Mouse (Mus musculus) layer of hippocampus, postnatal 14 days (tissue): ENCODE measurements around the gene Cdc42bpa. TPM values are rescaled to one million over a fixed set of nuclear protein-coding genes. Genes with fewer than 3 reads are reported as not detected.

Experiments used
- DNase-seq, 2 experiments: peaks; one replicate each; pipeline ENCODE4 v3.0.0; 2021 to 2022; ENCODE audit warnings: low spot score in 2 of 2, mixed read lengths in 1 of 2
- total RNA-seq, 2 experiments: library from RNA; stranded (reverse); gene quantifications; 2 replicates each; pipeline ENCODE4 v1.2.3; 2021

Gene Cdc42bpa
- total RNA-seq, 2 experiments from 2014 or later = 214 to 233 TPM

DNA sequence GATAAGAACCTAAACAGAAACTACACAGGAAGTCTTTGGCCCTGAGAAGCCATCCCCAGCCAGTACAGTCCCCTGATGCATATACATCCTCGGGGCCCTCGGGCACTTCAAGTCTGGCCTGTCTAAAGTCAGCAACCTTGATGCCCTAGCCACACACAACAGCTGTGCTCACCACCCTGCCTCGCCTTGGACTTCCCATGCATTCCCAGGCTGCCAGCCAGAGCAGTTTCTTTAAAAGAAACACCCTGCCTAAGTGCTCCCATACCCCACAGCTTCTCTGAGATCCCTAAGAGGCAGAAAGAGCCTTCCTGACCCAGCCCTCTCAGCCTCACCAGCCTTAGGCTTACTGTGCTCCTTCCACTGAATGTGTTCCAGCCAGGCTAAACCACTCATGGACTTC lies 226.1 kb downstream of the Cdc42bpa start:
- no peak for DNase-seq

DNA sequence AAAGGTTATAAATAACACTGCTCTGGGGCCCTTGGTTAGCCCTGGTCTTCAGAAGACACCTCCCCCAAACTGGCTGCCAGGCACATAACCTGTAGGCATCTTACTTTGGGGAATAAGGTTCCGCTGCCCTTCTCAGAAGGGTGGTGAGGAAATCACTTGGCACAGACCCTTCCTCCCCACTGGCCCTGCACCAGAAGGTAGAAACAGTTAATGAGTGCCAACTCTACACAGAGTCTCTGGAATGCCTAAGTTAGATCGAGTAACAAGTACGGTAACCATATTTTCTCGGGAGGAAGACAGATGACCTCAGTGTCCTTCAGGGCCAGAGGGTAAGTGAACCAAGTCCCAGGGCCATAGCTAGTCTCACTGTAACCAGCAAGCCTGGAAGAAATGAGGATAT lies 228.7 kb downstream of the Cdc42bpa start:
- no peak for DNase-seq

DNA sequence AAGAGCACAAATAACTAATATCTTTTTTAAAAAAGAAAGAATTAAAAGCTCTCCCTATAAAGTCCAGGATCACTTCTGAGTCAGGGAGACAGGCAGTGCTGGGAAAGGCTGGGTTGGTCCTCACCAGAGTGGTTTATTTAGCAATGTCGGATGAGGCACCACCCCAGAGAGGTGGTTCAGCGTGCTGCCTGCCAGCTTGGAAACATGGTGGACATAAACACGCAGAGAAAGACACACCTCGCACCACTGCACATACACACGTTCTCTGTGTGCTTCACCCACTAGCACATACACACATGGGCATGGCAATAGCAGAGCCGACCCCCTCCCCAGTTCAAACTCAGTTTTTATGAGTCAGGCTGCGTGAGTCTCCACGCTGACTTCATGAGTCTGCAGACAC lies 230.8 kb downstream of the Cdc42bpa start:
- no peak for DNase-seq

DNA sequence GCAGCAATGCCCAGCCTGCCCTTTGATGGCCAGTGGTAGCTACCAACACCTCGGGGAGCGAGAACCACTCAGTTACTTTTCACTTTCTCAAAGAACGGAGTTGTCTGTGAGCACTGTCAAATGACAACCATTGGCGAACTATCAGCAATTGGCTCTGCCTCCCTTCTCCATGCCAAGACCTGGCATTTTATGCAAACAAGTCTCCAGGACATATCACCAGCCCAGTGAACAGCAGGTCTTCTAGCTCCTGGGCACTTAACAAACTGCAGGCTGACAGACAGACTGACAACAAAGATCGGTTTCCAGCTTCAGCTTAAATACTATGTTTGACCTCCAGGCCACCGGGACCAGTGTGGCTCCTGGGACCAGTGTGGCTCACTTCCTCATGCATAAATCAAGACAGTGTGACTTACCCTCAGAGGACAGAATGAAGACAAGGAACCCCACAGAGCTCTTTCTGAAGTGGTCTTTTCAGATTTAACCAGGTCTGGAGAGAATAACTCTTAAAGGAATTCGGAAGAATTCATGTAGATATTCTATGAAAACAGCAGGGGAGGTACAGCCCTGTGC lies 231.5 kb downstream of the Cdc42bpa start:
- no peak for DNase-seq

DNA sequence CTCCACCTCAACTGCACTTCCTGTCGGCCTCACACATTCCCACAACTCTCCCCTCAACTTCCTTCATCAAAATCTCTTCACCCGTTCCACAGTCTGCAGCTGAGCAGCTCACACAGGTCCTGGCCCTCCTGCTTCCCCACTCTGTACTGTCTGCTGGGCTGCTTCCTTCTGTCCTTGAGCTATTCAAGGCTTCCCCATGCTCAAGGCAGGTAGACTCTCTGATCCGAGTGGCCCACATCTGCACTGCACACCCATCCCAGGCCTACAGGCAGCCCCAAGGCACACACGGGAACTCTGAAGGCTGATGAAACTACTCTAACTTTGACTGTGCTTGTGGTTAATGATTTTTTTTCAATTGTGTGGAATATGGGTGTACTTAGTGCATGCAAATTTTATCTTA lies 232.6 kb downstream of the Cdc42bpa start:
- no peak for DNase-seq

DNA sequence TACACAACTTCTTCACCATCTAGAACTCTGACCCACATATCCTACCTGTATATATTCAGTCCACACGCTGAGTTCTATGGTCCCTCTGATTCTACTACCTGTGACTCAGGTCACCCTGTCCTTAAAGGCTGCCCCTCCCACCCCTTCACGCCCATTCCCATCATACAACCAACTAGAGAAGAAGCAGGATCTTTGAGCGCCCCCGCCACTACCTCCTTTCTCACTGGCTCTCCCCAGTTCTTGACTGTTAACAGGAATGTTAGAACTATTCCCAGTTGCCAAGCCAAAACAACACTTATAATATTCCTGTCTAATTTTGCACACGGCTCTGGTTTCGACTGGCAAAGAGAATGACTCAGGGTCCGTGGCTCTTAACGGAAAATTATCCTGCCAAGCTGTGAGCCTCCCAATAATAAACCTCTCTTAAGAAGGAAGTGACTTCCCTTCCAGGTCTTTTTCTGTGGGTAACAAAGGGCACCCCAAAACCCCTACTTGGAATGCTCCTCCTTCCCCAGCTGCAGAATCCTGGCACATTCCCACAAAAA lies 233.2 kb downstream of the Cdc42bpa start:
- DNase-seq = no peak

DNA sequence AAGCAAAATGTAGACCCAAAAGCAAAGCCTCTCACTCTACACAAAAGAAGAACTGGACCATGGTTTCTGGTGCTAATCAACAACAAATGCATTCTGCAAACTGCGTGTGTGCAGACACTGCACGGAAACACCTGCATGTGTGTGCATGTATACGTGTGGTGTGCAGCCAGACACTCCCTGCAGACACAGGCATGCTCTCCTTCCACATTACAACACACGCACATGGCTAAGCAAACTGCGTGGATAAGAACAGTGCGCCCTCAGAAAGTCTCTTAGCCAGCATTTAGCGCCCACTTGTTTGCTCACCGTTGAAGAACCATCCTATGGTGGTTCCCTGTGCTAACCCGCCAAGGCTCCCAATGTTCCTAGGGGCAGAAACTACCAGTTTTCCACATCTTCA lies 233.8 kb downstream of the Cdc42bpa start:
- DNase-seq = no peak

DNA sequence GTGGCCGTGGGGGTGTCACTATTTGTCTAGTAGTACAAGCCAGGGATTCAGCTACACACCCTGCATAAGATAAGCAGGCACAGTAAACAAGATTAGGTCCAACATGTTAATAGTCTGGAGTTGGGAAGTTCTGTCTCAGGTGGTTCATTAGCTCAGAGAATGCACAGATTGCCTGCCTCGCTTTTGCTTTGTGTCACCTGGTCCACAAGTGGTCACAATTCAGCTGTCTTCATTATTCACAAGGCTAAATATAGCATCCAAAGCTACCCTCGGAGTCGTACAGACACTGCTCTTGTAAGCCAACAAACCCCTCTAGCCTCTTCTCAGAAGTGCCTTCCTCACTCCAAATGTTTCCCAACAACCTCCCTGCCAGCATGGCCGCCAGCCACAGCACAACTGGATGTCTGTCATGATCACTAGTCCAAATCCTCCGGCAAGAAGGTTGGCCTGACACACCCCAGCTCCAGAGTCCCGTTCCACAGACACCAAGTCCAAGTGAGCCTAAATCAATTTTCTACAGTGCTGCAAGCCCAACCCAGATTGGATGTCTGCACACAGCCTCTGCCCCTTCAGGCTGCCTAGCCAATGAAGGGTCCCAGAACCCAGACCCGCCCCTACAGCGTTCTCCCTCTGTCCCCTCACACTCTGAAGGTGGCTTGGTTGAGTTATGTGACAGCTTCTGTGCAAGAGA lies 234.7 kb downstream of the Cdc42bpa start:
- DNase-seq = peak; percentile 21 to 22

DNA sequence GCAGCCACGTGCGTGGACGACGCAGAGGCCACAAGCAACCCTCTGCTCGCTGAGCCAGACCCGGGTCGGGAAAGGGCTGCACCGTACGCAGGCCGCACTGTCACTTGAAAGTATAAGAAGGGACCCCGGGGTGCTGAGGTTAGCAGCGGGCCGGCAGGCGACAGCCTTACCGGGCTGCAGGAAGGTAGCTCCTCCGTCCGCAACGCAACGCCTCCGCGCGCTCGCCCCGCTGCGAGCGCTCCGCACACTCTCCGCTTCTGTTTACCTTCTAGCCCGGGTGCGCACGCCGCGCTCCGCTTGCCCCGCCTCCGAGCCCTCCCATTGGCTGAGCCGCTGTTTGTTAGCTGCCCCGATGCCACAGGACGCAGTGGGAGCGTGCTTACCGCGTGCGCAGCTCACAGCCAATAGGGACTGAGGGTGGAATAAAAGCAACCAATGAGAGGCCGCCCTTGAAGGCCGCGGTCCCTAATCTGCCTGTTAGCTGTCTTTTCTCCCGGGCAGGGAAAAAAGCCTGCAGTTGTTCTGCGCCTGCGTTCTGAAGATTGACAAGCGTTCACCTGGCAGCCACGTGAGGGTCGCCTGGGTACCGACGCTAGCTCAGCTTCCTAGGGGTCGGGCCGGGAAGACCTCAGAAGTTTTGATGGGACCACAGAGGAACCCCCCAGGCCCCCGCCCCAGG lies 235.6 kb downstream of the Cdc42bpa start:
- peak; percentile 94 to 99 for DNase-seq

DNA sequence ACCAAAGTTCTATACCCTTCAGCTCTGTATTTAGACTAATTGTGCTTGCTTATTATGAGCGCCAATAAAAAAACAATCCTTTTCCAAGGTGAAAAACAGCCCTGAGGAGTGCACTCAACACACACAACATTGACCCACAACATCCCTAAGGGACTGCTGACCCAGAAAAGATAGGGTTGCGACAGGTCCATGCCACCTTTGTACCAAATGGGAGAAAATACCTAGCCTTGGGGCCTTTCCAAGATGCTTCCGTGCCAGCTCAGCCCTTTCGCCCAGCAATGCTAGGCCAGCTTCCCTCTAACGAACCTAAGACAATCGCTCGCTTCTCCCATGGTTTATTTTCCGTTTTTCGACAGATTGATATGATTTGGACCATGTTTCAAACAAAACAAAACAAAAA lies 236.2 kb downstream of the Cdc42bpa start:
- no peak for DNase-seq

DNA sequence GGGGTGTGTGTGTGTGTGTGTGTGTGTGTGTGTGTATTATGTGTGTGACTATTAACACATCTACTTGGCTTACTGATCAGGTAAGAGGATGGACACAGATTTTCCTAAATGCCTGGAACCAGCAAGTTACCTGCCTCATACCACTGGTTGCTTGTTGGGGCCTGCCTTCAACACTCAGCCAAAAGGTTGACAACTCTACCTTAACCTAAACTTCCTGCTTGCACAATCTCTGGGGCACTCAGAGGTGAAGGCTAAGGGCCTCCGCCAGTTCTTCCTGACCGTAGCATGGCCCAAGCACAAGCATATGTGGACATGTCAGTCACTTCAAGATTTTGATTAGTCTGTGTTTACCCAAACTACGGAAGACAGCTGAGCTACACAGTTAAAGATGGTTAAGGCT lies 237.7 kb downstream of the Cdc42bpa start:
- DNase-seq = no peak

DNA sequence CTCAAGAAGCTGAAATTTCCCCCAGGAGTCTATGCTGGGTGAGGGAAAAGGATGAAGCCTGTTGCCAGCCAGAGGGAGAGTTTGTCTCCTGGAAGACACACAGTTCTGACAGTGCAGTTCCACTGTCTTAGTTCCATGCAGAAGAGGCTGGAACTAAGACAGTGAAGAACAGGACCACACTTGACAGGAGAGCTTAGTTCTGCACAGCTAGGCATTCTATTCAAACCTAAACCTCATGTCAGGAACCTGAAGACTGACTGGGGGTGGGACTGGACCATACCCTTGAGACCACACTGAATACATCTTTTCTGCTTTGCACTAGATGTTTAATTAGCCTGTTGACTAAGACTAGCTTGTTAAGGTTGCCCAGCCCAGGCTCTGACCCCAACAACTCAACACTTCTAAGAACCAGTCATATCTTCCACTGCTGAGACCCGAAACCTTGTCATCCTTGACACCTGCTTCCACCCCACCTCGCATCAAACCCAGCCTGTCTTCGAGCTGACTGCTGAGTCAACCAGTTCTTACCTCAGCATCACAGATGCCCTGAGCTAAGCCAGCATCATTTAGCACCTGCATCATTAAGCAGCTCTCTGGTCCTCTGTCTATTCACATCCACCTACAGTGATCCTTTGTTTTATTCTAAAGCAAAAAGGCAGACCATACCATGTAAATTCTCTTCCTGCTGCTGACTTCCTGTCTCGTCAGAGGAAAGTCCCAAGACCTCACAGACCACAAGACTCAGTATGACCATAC lies 238.9 kb downstream of the Cdc42bpa start, which contains the start of gene Coq8a:
Gene Coq8a, minus strand, starts transcription at position 644 of the 756 bp plus-strand sequence.
- DNase-seq = no peak

DNA sequence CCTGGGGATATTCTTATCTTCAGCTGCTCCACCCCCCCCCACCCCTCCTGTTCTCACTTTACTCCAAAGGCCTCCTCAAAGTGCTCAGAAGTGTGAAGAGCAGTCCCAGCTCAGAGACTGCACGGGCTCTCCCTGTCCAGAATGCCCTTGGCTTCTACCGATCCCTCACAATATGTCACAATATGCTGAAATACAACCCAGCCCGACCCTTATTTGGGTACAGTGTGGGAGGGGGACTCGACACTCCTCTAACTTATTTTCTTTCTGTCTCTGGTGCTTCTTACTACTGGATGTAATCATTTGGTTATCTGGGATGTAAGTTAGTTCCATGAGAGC lies 239.4 kb downstream of the Cdc42bpa start:
- DNase-seq = no peak

DNA sequence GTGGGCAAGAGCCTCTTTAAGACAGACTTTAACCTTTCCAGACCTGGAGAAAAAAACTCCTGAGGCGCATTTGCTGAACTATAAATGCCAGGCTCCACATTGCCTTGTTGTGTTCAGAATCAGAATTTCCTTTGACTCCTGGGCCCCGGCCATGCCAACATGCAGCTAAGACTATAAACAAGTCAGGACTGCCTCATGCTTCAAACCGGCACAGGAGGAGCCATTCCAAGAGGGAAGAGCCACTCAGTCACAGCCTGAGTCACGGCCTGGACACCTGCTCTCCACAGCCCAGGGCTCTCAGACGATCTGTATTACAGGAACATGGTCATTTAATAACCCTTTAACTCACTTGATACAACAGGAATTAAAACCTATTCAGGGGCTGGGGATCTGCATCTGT lies 240.4 kb downstream of the Cdc42bpa start:
- DNase-seq = no peak

DNA sequence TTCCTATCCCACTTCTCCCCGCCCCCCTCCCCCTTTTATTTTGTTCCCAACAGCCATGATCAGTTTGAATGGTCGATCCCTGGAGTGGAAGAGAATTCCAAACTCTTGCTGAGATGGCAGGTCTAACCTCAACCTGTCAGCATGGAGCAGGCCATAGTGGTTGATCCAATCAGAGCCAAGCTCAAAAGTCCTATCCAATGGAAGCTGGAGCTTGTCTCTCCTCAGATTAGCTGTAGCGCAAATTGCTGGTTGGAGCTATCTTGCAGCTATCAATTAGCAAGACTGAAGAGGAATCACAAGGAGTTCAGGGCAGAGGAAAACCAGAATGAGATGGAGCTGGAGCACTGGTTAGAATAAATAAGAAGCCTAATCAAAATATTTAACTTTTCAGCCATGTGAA lies 248.1 kb downstream of the Cdc42bpa start:
- no peak for DNase-seq

DNA sequence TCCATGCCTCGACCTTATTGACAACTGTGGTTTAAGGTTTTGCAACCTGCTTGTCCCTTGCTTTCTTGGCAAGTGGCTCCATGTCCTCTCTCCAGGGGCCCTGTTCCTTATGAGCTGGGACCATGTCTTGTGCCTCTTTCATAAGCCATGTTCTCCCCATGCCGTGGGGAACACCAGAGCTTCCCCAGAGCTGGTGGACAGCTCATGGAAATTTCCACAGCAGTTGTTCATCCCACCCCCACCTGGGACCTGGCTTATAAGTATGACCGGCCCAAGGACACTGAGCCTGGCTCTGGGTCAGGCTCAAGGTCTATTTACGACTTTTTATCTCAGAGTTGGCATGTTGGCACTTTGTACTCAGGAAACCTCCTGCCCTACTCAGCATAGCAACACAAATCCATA lies 249.8 kb downstream of the Cdc42bpa start:
- DNase-seq = no peak

DNA sequence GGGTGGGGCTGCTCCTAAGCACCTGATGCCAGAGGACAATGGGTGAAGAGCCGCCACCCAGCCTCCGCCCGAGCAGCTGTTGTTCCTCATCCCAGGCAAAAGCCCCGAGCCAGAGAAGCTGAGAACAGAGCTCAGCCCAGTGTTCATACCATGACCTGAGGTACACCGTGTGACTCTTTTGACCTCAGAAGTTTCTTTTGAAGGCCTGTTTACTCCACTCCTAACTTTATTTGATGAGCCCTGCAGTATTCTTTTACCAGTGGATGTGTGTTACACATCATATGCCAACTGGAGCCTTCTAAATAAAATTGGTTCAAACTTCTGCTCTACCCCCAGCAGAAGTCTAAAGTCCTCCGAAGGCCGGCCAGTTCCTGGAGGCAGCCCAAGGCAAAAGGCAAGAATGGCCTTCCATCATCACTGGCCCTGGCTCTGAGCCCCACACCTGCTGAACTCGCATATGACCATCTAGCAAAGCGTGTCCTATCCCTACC lies 250.6 kb downstream of the Cdc42bpa start:
- DNase-seq = no peak

DNA sequence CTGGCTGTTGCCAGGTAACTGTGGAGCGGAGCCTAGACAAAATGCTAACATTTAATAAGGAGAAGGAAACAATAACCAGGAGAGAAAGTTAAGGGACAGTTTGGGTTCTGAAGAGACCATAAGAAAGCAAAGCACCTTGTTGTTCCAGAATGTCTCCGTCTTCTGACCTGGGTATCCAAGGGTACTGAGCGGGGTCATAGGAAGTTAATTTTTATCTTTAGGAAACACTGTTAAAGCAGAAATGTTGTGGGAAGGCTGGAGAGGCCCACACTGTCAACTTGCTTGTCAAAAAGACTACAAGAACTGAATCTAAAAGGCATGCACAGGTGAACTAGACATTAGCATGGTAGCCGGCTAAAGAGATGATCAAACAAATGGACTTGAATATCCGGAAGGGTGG lies 252.6 kb downstream of the Cdc42bpa start:
- no peak for DNase-seq

DNA sequence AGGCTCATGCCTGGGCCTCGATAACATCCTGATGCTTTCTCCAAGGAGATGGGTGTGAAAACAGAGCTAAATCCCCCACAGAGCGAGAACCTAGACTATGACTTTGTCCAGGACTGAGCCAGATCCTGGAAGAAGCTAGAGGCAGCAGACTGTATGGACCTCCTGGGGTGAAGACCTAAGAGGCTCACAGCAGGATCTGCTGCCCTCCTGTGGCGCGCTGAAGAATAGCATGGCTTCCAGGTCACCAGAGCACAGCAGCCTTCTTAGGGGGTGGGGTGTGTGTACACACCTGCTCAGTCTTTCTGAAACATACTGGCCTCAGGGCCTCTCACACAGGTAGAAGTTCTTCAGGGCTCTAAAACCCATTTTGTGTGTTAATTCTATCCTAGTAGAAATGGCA lies 254.8 kb downstream of the Cdc42bpa start:
- DNase-seq = peak; percentile 59 to 63
